Mouse (Mus musculus) urinary bladder, postnatal 36 days (tissue): ENCODE measurements around the gene Gas7.

Experiments used
- DNase-seq, 2 experiments: peaks; one replicate each; pipeline ENCODE4 v3.0.0; 2022; ENCODE audit warnings: low spot score in 2 of 2, mixed read lengths in 1 of 2

Gas7 gene

GRCm38 (mm10) chr11:67489647-67490175, 34.5 kb downstream of the Gas7 start:
- no peak for DNase-seq

GRCm38 (mm10) chr11:67496796-67497195, 41.6 kb downstream of the Gas7 start:
- no peak for DNase-seq

GRCm38 (mm10) chr11:67500115-67500514, 44.9 kb downstream of the Gas7 start:
- no peak for DNase-seq

- DNase-seq = no peak
Observed at GRCm38 (mm10) chr11:67501468-67502244, 46.4 kb downstream of the Gas7 start.

GRCm38 (mm10) chr11:67509219-67509876, 54.1 kb downstream of the Gas7 start:
- DNase-seq = no peak

GRCm38 (mm10) chr11:67510831-67511230, 55.6 kb downstream of the Gas7 start:
- no peak for DNase-seq

- DNase-seq = no peak
Observed at GRCm38 (mm10) chr11:67513001-67513400, 57.8 kb downstream of the Gas7 start.

GRCm38 (mm10) chr11:67514401-67514800, 59.2 kb downstream of the Gas7 start:
- peak in 1 of 2 experiments; percentile 30 for DNase-seq

GRCm38 (mm10) chr11:67515020-67515911, 60.0 kb downstream of the Gas7 start:
- peak; percentile 76 to 78 for DNase-seq

- no peak for DNase-seq
Observed at GRCm38 (mm10) chr11:67515912-67516305, 60.7 kb downstream of the Gas7 start.

GRCm38 (mm10) chr11:67517748-67518147, 62.5 kb downstream of the Gas7 start:
- DNase-seq = no peak

GRCm38 (mm10) chr11:67518985-67519384, 63.7 kb downstream of the Gas7 start:
- no peak for DNase-seq

- no peak for DNase-seq
Observed at GRCm38 (mm10) chr11:67522671-67523070, 67.4 kb downstream of the Gas7 start.

- DNase-seq = peak; percentile 50 to 62
Observed at GRCm38 (mm10) chr11:67523806-67524205, 68.6 kb downstream of the Gas7 start.

- DNase-seq = no peak
Observed at GRCm38 (mm10) chr11:67524731-67525130, 69.5 kb downstream of the Gas7 start.

- no peak for DNase-seq
Observed at GRCm38 (mm10) chr11:67525841-67526240, 70.6 kb downstream of the Gas7 start.

GRCm38 (mm10) chr11:67526621-67527545, 71.6 kb downstream of the Gas7 start:
- peak; percentile 64 to 85 for DNase-seq

GRCm38 (mm10) chr11:67531286-67531685, 76.0 kb downstream of the Gas7 start:
- no peak for DNase-seq

- no peak for DNase-seq
Observed at GRCm38 (mm10) chr11:67531926-67532565, 76.8 kb downstream of the Gas7 start.

- DNase-seq = peak in 1 of 2 experiments; percentile 62
Observed at GRCm38 (mm10) chr11:67532728-67533127, 77.5 kb downstream of the Gas7 start.
